Mouse (Mus musculus) lung, postnatal 0 days (tissue): ENCODE measurements around the gene Nrxn3.

Source experiments
- CTCF ChIP-seq: IDR thresholded peaks from 2 replicates; pipeline ENCODE4 v1.5.1; 2016; ENCODE audit warnings: antibody characterized with exemption, mild to moderate bottlenecking
- EP300 ChIP-seq: IDR thresholded peaks from 2 replicates; pipeline ENCODE4 v1.6.1; 2016; ENCODE audit warnings: antibody characterized with exemption, mild to moderate bottlenecking, control low read depth

- no peak for TF ChIP-seq CTCF
- TF ChIP-seq EP300: no peak
Measured at GRCm38 (mm10) chr12:89722462-89722861, 999.8 kb downstream of the Nrxn3 start.
